19 mouse cellular contexts compared by ENCODE assay signal in the genomic region with DNA sequence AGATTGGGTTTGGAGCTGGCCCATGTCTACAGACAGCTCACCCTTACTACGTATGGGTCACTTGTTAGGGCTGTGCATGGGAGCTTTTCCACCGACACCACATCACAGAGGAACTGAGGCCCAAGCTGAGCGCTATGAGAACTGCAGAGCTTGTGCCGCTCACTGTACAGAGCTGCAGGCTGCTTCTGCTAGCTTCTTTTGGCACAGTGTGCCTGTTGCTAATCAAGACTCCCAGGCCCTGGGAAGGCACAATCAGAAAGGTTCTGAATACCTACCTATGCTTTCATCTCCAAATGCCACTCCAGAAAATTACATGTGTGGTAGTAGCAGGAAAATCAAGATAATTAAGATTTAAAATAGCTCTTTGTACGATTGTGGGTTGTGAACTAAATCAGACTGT.
"Had no signal": no experiment of that assay in that cellular context is flagged by ENCODE, and none has a peak within 500 bp of the region (broad histone marks: within the 10 kb centered on the region; RNA-seq: fewer than 3 reads in every experiment).

No protein-coding gene starts in this region.

- H3K27ac ChIP-seq: kidney, embryonic 15.5 days; limb, embryonic 12.5 days; liver, embryonic 13.5 days; lung, embryonic 15.5 days; macrophage; midbrain, embryonic 12.5 days; neural tube, embryonic 12.5 days had no signal

- H3K9me3 ChIP-seq: kidney, embryonic 15.5 days; limb, embryonic 12.5 days; liver, embryonic 13.5 days; lung, embryonic 15.5 days; megakaryocyte, embryonic 14.5 days; midbrain, embryonic 12.5 days; neural tube, embryonic 12.5 days had no signal

- ATAC-seq: liver, postnatal 0 days had no signal

- H3K4me2 ChIP-seq: kidney, embryonic 15.5 days; limb, embryonic 12.5 days; liver, embryonic 13.5 days; lung, embryonic 15.5 days; midbrain, embryonic 12.5 days; neural tube, embryonic 12.5 days had no signal

- H3K4me3 ChIP-seq: kidney, embryonic 15.5 days; limb, embryonic 12.5 days; liver, embryonic 13.5 days; lung, embryonic 15.5 days; megakaryocyte, embryonic 14.5 days; midbrain, embryonic 12.5 days; neural tube, embryonic 12.5 days had no signal

- H3K27me3 ChIP-seq: kidney, embryonic 15.5 days; limb, embryonic 12.5 days; liver, embryonic 13.5 days; lung, embryonic 15.5 days; megakaryocyte, embryonic 14.5 days; midbrain, embryonic 12.5 days; neural tube, embryonic 12.5 days had no signal

- H3K4me1 ChIP-seq: kidney, embryonic 15.5 days; limb, embryonic 12.5 days; liver, embryonic 13.5 days; lung, embryonic 15.5 days; megakaryocyte, embryonic 14.5 days; midbrain, embryonic 12.5 days; neural tube, embryonic 12.5 days had no signal

- H3K9ac ChIP-seq: kidney, embryonic 15.5 days; limb, embryonic 12.5 days; liver, embryonic 13.5 days; liver, postnatal 0 days; lung, embryonic 15.5 days; midbrain, embryonic 12.5 days; neural tube, embryonic 12.5 days had no signal

- H3K36me3 ChIP-seq: kidney, embryonic 15.5 days; limb, embryonic 12.5 days; liver, embryonic 13.5 days; lung, embryonic 15.5 days; midbrain, embryonic 12.5 days; neural tube, embryonic 12.5 days had no signal

- DNase-seq: kidney, adult 2 months; kidney, postnatal 25 days; layer of hippocampus, adult 9-11 months; liver; liver, embryonic 13.5 days; liver, postnatal 0 days; lung, postnatal 14 days; retina, postnatal 1 day; right cerebral cortex, postnatal 4 days; spleen, adult 18-20 months; thymus, adult 2 months; thymus, postnatal 25 days had no signal
